Mouse (Mus musculus) CD4-positive, CD25-positive, alpha-beta regulatory T cell, adult 2 months (primary cell): ENCODE measurements around the gene Gsk3b.
A peak's percentile ranks its signal among the peaks of the same experiment; 100 is the strongest.
"Not testable (repeated sequence)": the region's sequence is repeated elsewhere in the genome, so short reads cannot be mapped to it uniquely, and the experiment has no call there.

Experiments used
- DNase-seq: peaks from one replicate; pipeline ENCODE4 v3.0.0-alpha.2; 2012; ENCODE audit warnings: low read depth, low spot score

Gene Gsk3b

GRCm38 (mm10) chr16:38189952-38190351 is 101.2 kb downstream of the Gsk3b start:
- DNase-seq, result no peak

- DNase-seq, result no peak
Observed at GRCm38 (mm10) chr16:38190531-38190930, 101.7 kb downstream of the Gsk3b start.

- no peak for DNase-seq
Observed at GRCm38 (mm10) chr16:38191460-38191859, 102.7 kb downstream of the Gsk3b start.

GRCm38 (mm10) chr16:38192640-38193039 is 103.8 kb downstream of the Gsk3b start:
- DNase-seq, result no peak

GRCm38 (mm10) chr16:38197299-38197698 is 108.5 kb downstream of the Gsk3b start:
- DNase-seq, result peak; percentile 78

- DNase-seq, result no peak
Observed at GRCm38 (mm10) chr16:38205272-38205671, 116.5 kb downstream of the Gsk3b start.

- not testable (repeated sequence) for DNase-seq
Observed at GRCm38 (mm10) chr16:38222491-38222890, 133.7 kb downstream of the Gsk3b start.

GRCm38 (mm10) chr16:38236936-38237585 is 148.3 kb downstream of the Gsk3b start:
- no peak for DNase-seq

GRCm38 (mm10) chr16:38239729-38240128 is 150.9 kb downstream of the Gsk3b start:
- DNase-seq, result peak; percentile 76

- no peak for DNase-seq
Observed at GRCm38 (mm10) chr16:38240167-38240566, 151.4 kb downstream of the Gsk3b start.

- DNase-seq, result no peak
Observed at GRCm38 (mm10) chr16:38244111-38244510, 155.3 kb downstream of the Gsk3b start.

- no peak for DNase-seq
Observed at GRCm38 (mm10) chr16:38245379-38245778, 156.6 kb downstream of the Gsk3b start.

GRCm38 (mm10) chr16:38245849-38246585 is 157.2 kb downstream of the Gsk3b start:
- no peak for DNase-seq

- DNase-seq, result no peak
Observed at GRCm38 (mm10) chr16:38248331-38248961, 159.6 kb downstream of the Gsk3b start.

- DNase-seq, result no peak
Observed at GRCm38 (mm10) chr16:38250467-38250866, 161.7 kb downstream of the Gsk3b start.

GRCm38 (mm10) chr16:38254001-38254400 is 165.2 kb downstream of the Gsk3b start:
- DNase-seq, result no peak

- no peak for DNase-seq
Observed at GRCm38 (mm10) chr16:38255107-38255506, 166.3 kb downstream of the Gsk3b start.

- DNase-seq, result no peak
Observed at GRCm38 (mm10) chr16:38255927-38256326, 167.1 kb downstream of the Gsk3b start.

GRCm38 (mm10) chr16:38271601-38272000 is 182.8 kb downstream of the Gsk3b start:
- no peak for DNase-seq

GRCm38 (mm10) chr16:38272483-38272882 is 183.7 kb downstream of the Gsk3b start:
- no peak for DNase-seq

GRCm38 (mm10) chr16:38274737-38275136 is 185.9 kb downstream of the Gsk3b start:
- no peak for DNase-seq

GRCm38 (mm10) chr16:38279794-38280193 is 191.0 kb downstream of the Gsk3b start:
- DNase-seq, result no peak

GRCm38 (mm10) chr16:38280951-38281350 is 192.2 kb downstream of the Gsk3b start:
- DNase-seq, result no peak
